Mouse (Mus musculus): ENCODE data around the gene Usp5. TPM values are rescaled to one million over a fixed set of nuclear protein-coding genes. Genes with fewer than 3 reads are reported as not detected.

The Usp5 gene
- polyA plus RNA-seq, 1 experiment from 2014 or later: 214 TPM

DNA sequence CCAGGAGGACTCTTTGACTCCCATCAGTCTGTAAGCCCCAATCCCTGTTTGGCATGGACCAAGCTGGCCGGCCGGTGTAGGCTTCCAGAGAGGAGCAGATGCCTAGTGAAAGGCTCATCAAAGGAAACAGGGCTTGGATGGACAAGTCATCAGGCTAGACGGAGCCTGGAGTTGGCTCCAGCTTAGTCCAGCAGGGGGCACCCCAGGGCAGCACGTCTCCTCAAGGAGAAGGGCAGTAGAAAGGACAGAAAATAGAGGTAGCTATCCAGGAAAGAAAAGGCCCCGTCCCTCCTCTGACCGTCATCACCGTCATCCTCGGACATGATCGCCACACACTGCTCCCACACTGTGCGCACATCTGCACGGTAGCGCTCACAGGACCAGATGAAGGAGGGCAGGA lies 30.4 kb upstream of the Usp5 start:
- Histone ChIP-seq H3K4me1 (peaks cover 74% of the 10 kb centered on the region), H3K4me2 (replicated peaks) (peak overlapping the region; percentile 9; the same call in 1 of the 2 replicates), H3K9me3 (no peaks in the 10 kb centered on the region), H3K4me3 (0 out of 2 replicates have a peak overlapping the region, but pooled peaks have one; percentile 3), H3K27ac (replicated peaks) (peak overlapping the region; percentile 60), H3K27me3 (peaks cover 23% of the 10 kb centered on the region), H3K9ac (replicated peaks) (peak overlapping the region; percentile 39; the same call in 1 of the 2 replicates), H3K36me3 (no peaks in the 10 kb centered on the region)
- 9% methylated on average over 12 of the region's 12 CpGs for WGBS
- ATAC-seq (ENCODE audit: low FRiP score, low read depth): 0 out of 2 replicates have a peak, but pooled peaks have one; percentile 1

DNA sequence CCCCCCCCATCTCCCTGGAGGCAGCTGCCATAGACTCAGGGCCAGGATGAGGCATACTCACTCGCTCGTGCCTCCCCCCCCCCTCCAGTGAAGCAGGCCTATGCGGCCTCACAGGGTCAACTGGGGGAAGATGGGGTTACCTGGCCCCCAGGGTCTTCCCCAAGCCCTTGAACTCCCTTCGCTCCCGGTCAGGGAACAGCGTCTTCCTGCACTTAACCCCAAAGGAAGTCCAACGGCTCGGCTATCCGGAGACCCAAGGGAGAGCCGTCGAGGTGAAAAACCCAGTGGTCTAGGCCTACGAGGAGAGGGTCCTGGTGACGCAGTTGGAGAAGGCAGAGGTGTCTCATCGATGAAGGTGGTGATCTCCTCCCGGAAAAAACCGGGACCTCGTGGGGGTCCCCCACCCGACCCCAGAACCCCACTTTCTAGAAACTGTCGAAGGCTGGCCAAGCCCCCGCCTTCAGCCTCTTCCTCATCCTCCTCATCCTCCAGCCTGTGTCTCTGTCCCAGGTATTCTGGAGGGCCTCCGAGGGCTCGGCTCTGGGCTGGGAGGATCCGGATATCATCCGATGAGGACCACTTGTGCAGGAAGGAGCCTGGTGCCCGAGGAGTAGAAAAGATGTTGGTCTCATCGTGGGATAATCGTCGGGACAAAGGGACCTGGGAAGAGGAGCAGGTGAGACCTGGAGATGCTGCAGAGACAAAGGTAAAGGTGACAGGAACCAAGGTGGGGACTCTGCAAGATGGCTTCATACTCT lies 29.5 kb upstream of the Usp5 start:
- ATAC-seq (ENCODE audit: low FRiP score, low read depth): no peak
- peaks cover 25% of the 10 kb centered on the region for H3K27me3 ChIP-seq
- peak overlapping the region; percentile 37 for H3K9ac ChIP-seq (replicated peaks)
- peak overlapping the region; percentile 85; the same call in 1 of the 2 replicates for H3K4me2 ChIP-seq (replicated peaks)
- no peaks in the 10 kb centered on the region for H3K36me3 ChIP-seq
- no peak overlapping the region for H3K27ac ChIP-seq (replicated peaks)
- H3K4me1 ChIP-seq: peaks cover 64% of the 10 kb centered on the region
- no peak overlapping the region for H3K4me3 ChIP-seq
- 81% methylated on average over 28 of the region's 28 CpGs for WGBS
- H3K9me3 ChIP-seq: no peaks in the 10 kb centered on the region

DNA sequence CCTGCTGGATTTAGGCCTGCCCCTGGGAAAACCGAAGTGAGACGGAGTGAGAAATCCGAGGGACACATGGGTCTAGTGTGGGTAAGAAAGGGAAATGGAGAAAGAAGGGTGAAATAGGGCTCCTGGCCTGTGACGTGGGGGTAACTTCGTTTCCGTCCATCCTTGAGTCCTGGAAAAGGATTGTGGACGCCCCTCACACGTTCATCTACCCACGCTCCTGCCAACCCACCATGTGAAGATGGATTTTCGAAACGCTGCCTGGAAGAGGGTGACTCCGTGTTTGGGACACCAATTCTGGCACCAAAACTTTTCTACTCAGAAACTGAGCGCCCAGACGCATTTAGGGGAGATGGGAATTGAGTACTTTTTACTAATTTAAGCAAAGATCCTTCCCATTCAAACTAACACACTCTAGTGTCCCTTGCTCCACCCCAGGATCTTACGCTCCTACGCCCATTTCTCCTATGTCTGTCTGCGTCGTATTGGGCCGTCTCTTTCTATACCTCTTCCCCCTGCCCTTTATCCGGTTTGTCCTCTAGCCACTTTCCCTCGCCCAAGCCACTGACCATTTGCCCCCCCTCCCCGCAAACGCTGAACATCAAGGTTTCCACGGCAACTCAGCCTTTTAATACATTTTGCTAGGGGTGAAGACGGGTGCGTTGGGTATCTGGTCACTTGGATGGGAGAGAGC lies 28.7 kb upstream of the Usp5 start:
- WGBS: 23% methylated on average over 26 of the region's 26 CpGs
- Histone ChIP-seq H3K4me3 (peak overlapping the region; percentile 75), H3K27me3 (peaks cover 25% of the 10 kb centered on the region), H3K9ac (replicated peaks) (peak overlapping the region; percentile 97), H3K36me3 (no peaks in the 10 kb centered on the region), H3K9me3 (no peaks in the 10 kb centered on the region), H3K4me1 (peaks cover 59% of the 10 kb centered on the region), H3K27ac (replicated peaks) (peak overlapping the region; percentile 95), H3K4me2 (replicated peaks) (peak overlapping the region; percentile 85)
- no peak for ATAC-seq (ENCODE audit: low FRiP score, low read depth)

DNA sequence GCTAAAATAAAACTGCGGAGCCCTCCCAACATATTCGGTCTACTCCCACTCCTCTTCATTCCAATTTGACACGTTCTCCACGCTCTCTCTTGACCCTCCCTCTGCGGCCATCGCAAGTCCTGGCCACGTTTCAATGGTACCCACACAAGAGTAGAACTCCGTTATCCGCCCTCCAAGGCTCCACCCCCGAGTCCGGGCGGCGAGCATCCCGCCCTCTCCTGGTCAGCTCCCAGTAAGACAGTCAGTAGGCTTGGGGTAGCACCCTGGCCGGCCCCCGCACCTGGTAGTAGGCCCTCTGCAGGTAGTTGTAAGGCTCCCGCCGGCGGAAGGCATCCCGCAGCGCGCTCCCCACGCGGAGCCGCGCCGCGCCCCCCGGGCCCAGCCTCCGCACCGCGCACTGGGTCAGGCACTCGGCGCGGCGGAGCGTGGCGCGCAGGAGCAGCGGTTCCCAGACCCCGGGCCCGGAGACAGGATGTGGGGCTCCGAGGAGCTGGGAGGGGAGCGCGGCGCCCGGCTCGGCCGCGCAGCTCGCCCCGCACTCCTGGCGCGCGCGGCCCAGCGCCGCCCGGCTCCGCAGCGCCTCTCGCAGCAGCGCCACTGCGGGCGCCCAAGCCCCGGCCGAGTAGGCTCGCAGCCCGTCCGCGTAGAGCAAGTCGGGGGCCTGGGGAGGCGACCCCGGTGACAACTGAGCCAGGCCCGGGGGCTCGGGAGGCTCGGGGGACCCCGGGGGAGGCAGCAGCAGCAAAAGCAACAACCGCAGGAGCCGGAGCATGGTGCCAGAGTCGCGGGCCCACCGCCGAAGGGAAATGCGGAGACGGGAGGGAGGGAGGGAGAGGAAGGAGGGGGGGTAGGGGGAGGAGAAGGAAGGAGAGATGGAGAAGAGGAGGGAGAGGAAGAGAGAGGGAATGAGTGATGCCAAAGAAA lies 27.9 kb upstream of the Usp5 start, which contains the start of gene P3h3:
TSS of gene P3h3 (minus strand) at position 837 of the 924 bp plus-strand sequence.
- peaks cover 25% of the 10 kb centered on the region for H3K27me3 ChIP-seq
- no peaks in the 10 kb centered on the region for H3K9me3 ChIP-seq
- peak within 1 kb of the TSS; percentile 85 for H3K4me2 ChIP-seq (replicated peaks)
- peak within 1 kb of the TSS; percentile 75 for H3K4me3 ChIP-seq
- WGBS: under 1% methylated on average over 81 of the region's 86 CpGs
- no peaks in the 10 kb centered on the region for H3K36me3 ChIP-seq
- H3K4me1 ChIP-seq: peaks cover 51% of the 10 kb centered on the region
- peak; percentile 85 for ATAC-seq (ENCODE audit: low FRiP score, low read depth)
- peak within 1 kb of the TSS; percentile 95 for H3K27ac ChIP-seq (replicated peaks)
- H3K9ac ChIP-seq (replicated peaks): peak within 1 kb of the TSS; percentile 97

DNA sequence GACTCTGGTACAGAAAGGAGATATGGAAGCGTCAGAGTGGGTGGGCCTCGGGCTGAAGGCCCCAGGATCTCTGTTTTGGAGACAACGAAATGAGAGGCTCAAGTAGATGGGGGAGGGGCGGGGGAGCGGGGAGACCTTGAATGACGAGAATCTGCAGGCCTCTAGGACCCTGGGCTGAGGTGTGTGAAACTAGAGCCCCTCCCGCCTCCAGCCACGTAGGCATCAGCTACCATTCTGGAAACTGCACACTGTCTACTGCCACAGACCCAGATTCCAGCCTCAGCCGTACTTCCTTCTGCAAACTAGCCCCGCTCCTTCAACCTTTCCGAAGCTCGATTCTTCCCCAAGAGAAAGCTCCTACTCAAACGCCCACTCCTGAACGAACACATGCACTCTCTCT lies 27.0 kb upstream of the Usp5 start:
- H3K4me1 ChIP-seq: peaks cover 43% of the 10 kb centered on the region
- ATAC-seq (ENCODE audit: low FRiP score, low read depth): peak; percentile 53
- H3K27ac ChIP-seq (replicated peaks): peak overlapping the region; percentile 95
- H3K27me3 ChIP-seq: peaks cover 24% of the 10 kb centered on the region
- H3K36me3 ChIP-seq: no peaks in the 10 kb centered on the region
- H3K9me3 ChIP-seq: no peaks in the 10 kb centered on the region
- peak overlapping the region; percentile 85 for H3K4me2 ChIP-seq (replicated peaks)
- 9% methylated on average over 14 of the region's 14 CpGs for WGBS
- H3K4me3 ChIP-seq: peak overlapping the region; percentile 75
- H3K9ac ChIP-seq (replicated peaks): peak overlapping the region; percentile 97

DNA sequence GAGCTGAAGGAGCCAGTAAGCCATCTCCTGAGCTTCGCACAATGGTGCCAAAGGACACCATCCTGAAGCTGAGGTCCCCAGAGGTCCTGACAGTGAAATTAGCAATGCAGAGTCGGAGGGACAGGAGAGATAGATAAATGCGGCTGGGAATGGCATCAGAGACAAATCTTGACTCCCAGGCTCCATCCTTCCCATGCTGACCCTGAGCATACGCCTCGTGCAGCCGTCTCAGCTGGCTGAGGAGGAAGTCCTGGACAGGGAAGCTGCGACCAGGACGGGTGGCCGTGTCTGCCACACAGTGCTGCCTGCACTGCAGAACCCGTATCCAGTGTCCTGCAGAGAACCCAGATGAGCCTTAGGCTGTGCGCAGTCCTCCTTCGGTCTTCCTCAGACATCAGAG lies 25.4 kb upstream of the Usp5 start:
- ATAC-seq (ENCODE audit: low FRiP score, low read depth): no peak
- no peak overlapping the region for H3K27ac ChIP-seq (replicated peaks)
- H3K4me1 ChIP-seq: peaks cover 27% of the 10 kb centered on the region
- 79% methylated on average over 12 of the region's 12 CpGs for WGBS
- H3K4me2 ChIP-seq (replicated peaks): no peak overlapping the region
- no peak overlapping the region for H3K9ac ChIP-seq (replicated peaks)
- H3K27me3 ChIP-seq: peaks cover 21% of the 10 kb centered on the region
- H3K4me3 ChIP-seq: no peak overlapping the region
- 0 out of 2 replicates have a peak, but pooled peaks cover 5% of the 10 kb centered on the region for H3K36me3 ChIP-seq
- H3K9me3 ChIP-seq: no peaks in the 10 kb centered on the region

DNA sequence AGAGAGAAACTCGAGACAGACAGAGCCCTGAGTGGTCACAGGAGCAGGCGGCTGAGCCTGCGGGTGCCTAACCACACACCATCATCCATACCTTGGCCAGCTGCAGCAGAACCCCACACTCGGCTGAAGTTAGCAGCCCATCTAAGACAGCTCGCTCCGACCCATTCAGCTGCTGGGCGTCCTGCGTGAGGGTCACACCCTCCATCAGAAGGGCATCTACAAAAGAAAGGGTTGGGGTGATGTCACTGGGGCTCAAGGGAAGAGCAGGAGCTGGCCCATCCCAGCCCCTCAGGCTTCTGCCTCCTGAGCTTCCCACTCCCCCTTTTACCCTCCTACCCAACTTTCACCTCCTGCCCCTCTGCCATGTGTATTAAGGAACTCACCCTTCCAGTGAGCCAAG lies 21.3 kb upstream of the Usp5 start:
- ATAC-seq (ENCODE audit: low FRiP score, low read depth): no peak
- peaks cover 6% of the 10 kb centered on the region; the same call in 1 of the 2 replicates for H3K27me3 ChIP-seq
- no peak overlapping the region for H3K4me3 ChIP-seq
- no peak overlapping the region for H3K9ac ChIP-seq (replicated peaks)
- WGBS: 65% methylated on average over 8 of the region's 8 CpGs
- no peak overlapping the region for H3K4me2 ChIP-seq (replicated peaks)
- 0 out of 2 replicates have a peak, but pooled peaks cover 5% of the 10 kb centered on the region for H3K36me3 ChIP-seq
- H3K27ac ChIP-seq (replicated peaks): no peak overlapping the region
- peaks cover 8% of the 10 kb centered on the region; the same call in 1 of the 2 replicates for H3K4me1 ChIP-seq
- no peaks in the 10 kb centered on the region for H3K9me3 ChIP-seq

DNA sequence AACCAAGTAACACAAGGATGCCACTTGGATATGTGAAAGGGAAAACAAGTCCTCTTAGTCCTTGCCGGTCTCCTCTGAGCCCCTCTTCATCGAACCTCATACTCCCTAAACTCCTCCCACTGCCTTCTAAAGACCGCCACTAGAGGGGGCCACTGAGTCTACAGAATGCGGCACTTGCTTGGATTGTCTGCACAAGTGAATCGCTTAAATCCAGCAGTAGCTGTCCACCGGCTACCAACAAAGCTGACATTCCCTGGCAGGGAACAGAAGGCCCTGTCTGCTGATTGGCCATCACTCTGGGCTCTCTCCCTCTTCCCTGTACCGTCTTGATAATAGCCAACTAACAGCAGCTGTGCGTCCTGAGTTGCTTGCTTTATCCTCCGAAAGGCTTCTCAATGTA lies 18.0 kb upstream of the Usp5 start:
- Histone ChIP-seq H3K27me3 (no peaks in the 10 kb centered on the region), H3K36me3 (0 out of 2 replicates have a peak, but pooled peaks cover 5% of the 10 kb centered on the region), H3K4me2 (replicated peaks) (no peak overlapping the region), H3K9me3 (no peaks in the 10 kb centered on the region), H3K4me1 (0 out of 2 replicates have a peak, but pooled peaks cover 7% of the 10 kb centered on the region), H3K27ac (replicated peaks) (peak overlapping the region; percentile 67), H3K9ac (replicated peaks) (no peak overlapping the region), H3K4me3 (no peak overlapping the region)
- WGBS: 5% methylated on average over 9 of the region's 9 CpGs
- ATAC-seq (ENCODE audit: low FRiP score, low read depth): peak; percentile 90

DNA sequence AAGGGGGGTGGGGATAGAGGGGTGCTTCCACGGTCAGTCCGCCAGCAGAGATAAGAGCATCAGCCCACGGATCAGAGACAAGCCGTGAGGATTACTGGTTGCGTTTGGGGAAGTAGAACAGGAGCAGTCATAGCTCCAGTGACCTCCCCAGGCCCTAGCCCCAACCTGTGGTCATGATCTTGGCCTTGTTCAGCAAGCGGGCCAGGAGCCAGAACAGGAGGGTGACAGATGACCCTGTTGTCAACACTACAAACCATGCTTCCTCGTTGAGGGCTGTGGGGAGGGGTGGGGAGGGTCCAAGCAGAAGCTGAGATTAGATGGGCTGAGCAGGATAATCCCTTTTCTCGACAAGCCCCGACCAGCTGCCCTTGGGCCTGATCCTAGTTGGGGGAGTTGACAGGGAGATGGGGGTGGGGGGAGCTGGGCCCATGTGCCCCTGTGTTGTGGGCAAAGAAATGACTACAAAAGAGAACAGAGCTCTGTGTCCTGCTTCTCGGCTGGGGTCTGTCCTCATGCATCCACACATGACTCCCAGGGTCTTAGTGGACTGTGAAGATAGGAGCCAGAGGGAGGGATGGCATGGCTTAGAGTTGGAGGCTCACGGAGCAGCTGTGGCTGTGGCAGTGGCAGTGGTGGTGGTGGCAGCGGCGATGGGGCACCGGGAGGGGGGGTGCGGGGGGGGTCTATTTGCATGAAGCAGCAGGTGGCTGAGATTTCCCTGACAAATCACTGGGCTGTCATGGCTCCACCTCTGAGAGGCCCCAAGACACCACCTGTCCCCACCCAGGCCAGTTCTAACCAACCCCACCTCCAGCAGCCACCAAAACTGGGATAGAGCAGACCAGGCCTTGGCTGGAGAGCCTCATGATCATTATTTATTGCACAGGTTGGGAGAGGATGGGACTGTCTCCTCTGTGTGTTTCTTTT lies 11.2 kb upstream of the Usp5 start, which contains the start of gene Gnb3:
TSS of gene Gnb3 (minus strand) at position 35 of the 927 bp plus-strand sequence.
- peak within 1 kb of the TSS; percentile 24 for H3K4me2 ChIP-seq (replicated peaks)

DNA sequence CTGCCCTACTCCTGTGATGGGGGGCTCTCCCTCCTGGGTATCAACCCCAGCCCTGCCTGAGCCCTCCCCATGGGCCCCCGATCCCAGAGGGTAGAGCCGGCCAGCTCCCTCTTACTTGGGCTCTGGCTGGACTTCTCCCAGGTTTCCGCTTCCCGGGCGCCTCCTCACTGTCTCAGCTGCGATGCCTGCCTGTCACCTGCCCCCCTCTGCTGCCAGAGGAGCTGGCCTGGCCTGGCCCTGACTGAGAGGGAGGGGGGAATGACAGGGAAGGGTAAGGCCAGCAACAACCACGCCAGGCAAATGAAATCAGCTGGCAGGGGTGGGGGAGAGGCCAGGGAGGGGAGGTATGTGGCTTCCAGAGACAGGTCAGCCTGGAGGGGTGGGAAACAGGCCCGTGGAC lies 10.5 kb upstream of the Usp5 start:
- Histone ChIP-seq H3K36me3 (peaks cover 5% of the 10 kb centered on the region; the same call in 1 of the 2 replicates), H3K9ac (replicated peaks) (peak overlapping the region; percentile 7; the same call in 1 of the 2 replicates), H3K9me3 (no peaks in the 10 kb centered on the region), H3K4me1 (peaks cover 17% of the 10 kb centered on the region), H3K4me3 (no peak overlapping the region), H3K4me2 (replicated peaks) (peak overlapping the region; percentile 24), H3K27me3 (peaks cover 12% of the 10 kb centered on the region), H3K27ac (replicated peaks) (peak overlapping the region; percentile 77)
- peak; percentile 45 for ATAC-seq (ENCODE audit: low FRiP score, low read depth)
- 5% methylated on average over 8 of the region's 8 CpGs for WGBS

More for the DNA sequence above, 11.2 kb upstream of the Usp5 start, which contains the start of gene Gnb3:
- whole genome bisulfite sequencing: 6% methylated on average over 11 of the region's 15 CpGs
- peaks cover 12% of the 10 kb centered on the region for H3K27me3 ChIP-seq
- H3K4me1 ChIP-seq: peaks cover 17% of the 10 kb centered on the region
- peak within 1 kb of the TSS; percentile 77 for H3K27ac ChIP-seq (replicated peaks)
- H3K9ac ChIP-seq (replicated peaks): peak within 1 kb of the TSS; percentile 24; the same call in 1 of the 2 replicates
- H3K9me3 ChIP-seq: no peaks in the 10 kb centered on the region
- no peak within 1 kb of the TSS for H3K4me3 ChIP-seq
- peaks cover 5% of the 10 kb centered on the region; the same call in 1 of the 2 replicates for H3K36me3 ChIP-seq
- ATAC-seq (ENCODE audit: low FRiP score, low read depth): peak; percentile 69

Data from midbrain, embryonic 12.5 days (tissue).